Mouse (Mus musculus) brain, embryonic 18.5 days (tissue): ENCODE measurements around the gene Mrpl52.

Experiments
- DNase-seq: peaks from one replicate; pipeline ENCODE4 v3.0.0-alpha.2; 2012; ENCODE audit warnings: low read depth, low spot score

The Mrpl52 gene

GRCm38 (mm10) chr14:54432837-54433830 lies 6.4 kb downstream of the Mrpl52 start:
- no peak for DNase-seq

- DNase-seq: no peak
Observed at GRCm38 (mm10) chr14:54433941-54434531, 7.3 kb downstream of the Mrpl52 start.

- no peak for DNase-seq
Observed at GRCm38 (mm10) chr14:54435194-54435918, 8.6 kb downstream of the Mrpl52 start.

GRCm38 (mm10) chr14:54439155-54439554 lies 12.4 kb downstream of the Mrpl52 start:
- no peak for DNase-seq

- DNase-seq: no peak
Observed at GRCm38 (mm10) chr14:54439610-54440009, 12.9 kb downstream of the Mrpl52 start.

GRCm38 (mm10) chr14:54440538-54440937 lies 13.8 kb downstream of the Mrpl52 start:
- DNase-seq: no peak

- DNase-seq: no peak
Observed at GRCm38 (mm10) chr14:54441365-54441764, 14.7 kb downstream of the Mrpl52 start.

GRCm38 (mm10) chr14:54442548-54442947 lies 15.8 kb downstream of the Mrpl52 start:
- no peak for DNase-seq

- no peak for DNase-seq
Observed at GRCm38 (mm10) chr14:54443196-54443595, 16.5 kb downstream of the Mrpl52 start.

- no peak for DNase-seq
Observed at GRCm38 (mm10) chr14:54443712-54444618, 17.3 kb downstream of the Mrpl52 start.

- DNase-seq: no peak
Observed at GRCm38 (mm10) chr14:54445476-54445875, 18.8 kb downstream of the Mrpl52 start.

GRCm38 (mm10) chr14:54453566-54453965 lies 26.9 kb downstream of the Mrpl52 start:
- DNase-seq: no peak

GRCm38 (mm10) chr14:54454669-54455528 lies 28.2 kb downstream of the Mrpl52 start:
- no peak for DNase-seq

- DNase-seq: no peak
Observed at GRCm38 (mm10) chr14:54457907-54458569, 31.3 kb downstream of the Mrpl52 start.

- no peak for DNase-seq
Observed at GRCm38 (mm10) chr14:54462146-54462545, 35.4 kb downstream of the Mrpl52 start.

- DNase-seq: no peak
Observed at GRCm38 (mm10) chr14:54463108-54463958, 36.6 kb downstream of the Mrpl52 start.

GRCm38 (mm10) chr14:54463959-54464292 lies 37.2 kb downstream of the Mrpl52 start, which contains the start of gene Lrp10:
Gene Lrp10 (plus strand): TSS chr14:54464137.
- no peak for DNase-seq

- no peak for DNase-seq
Observed at GRCm38 (mm10) chr14:54464293-54465005, 37.7 kb downstream of the Mrpl52 start.
